In genomic region chr5:36733405-36733804, GRCm38 (mm10) we compare ENCODE assay signal across 24 mouse cellular contexts. TPM values are rescaled to one million over a fixed set of nuclear protein-coding genes. Genes with fewer than 3 reads are reported as not detected.
DNase-seq lines count a peak whose midpoint lies in the region; ATAC-seq lines count a peak whose summit lies in the region.
"Had no signal": no experiment of that assay in that cellular context is flagged by ENCODE, and none has a peak within 500 bp of the region (broad histone marks: within the 10 kb centered on the region; RNA-seq: fewer than 3 reads in every experiment).

No protein-coding gene starts in this region.

- no peak overlapping the region for H3K4me3 ChIP-seq in heart, embryonic 12.5 days
- peak overlapping the region; percentile 52 for H3K4me3 ChIP-seq in liver, embryonic 16.5 days (ENCODE audit: low read depth, low read length)
- H3K4me3 ChIP-seq: embryonic facial prominence, embryonic 15.5 days; forebrain, embryonic 12.5 days; gastrocnemius, adult 2 months; heart, embryonic 10.5 days; hindbrain, embryonic 12.5 days; kidney, embryonic 15.5 days; midbrain, embryonic 10.5 days; neural tube, embryonic 15.5 days; stomach, embryonic 15.5 days had no signal

- no peaks in the 10 kb centered on the region for H3K27me3 ChIP-seq in heart, embryonic 12.5 days (replicated peaks)
- no peaks in the 10 kb centered on the region; the same call in 1 of the 2 replicates for H3K27me3 ChIP-seq in liver, embryonic 16.5 days (ENCODE audit: control insufficient read depth, insufficient read depth, low read depth, low read length)
- H3K27me3 ChIP-seq: embryonic facial prominence, embryonic 15.5 days; hindbrain, embryonic 12.5 days; kidney, embryonic 15.5 days; stomach, embryonic 15.5 days had no signal

- 67% methylated on average over 3 of the region's 3 CpGs for WGBS in heart, embryonic 12.5 days
- 55% methylated on average over 3 of the region's 3 CpGs for WGBS in liver, embryonic 16.5 days (ENCODE audit: insufficient replicate concordance)

- no peak for DNase-seq in heart, postnatal 4 days
- peak; percentile 74 for DNase-seq in c-Kit-negative CD71-positive TER-119-positive erythroid progenitor cells, embryonic 14.5 days (ENCODE audit: low read depth, low spot score)
- DNase-seq in liver = peak; percentile 82
- no peak for DNase-seq in cerebellum, postnatal 25 days
- no peak for DNase-seq in cerebellum, adult 11-12 months
- DNase-seq: cerebellum, adult 9-10 months; gastrocnemius, adult 2 months; heart, postnatal 10 days; kidney, postnatal 4 days; layer of hippocampus, adult 9-11 months; lung, postnatal 4 days; thymus, postnatal 36 days had no signal

- 0 out of 2 replicates have a peak overlapping the region, but pooled peaks have one; percentile 13 for H3K4me2 ChIP-seq in heart, embryonic 12.5 days
- H3K4me2 ChIP-seq in liver, embryonic 16.5 days (ENCODE audit: low read depth, low read length) = peak overlapping the region; percentile 62
- H3K4me2 ChIP-seq: embryonic facial prominence, embryonic 15.5 days; forebrain, embryonic 12.5 days; hindbrain, embryonic 12.5 days; kidney, embryonic 15.5 days; neural tube, embryonic 15.5 days; stomach, embryonic 15.5 days had no signal

- no peak overlapping the region for H3K9ac ChIP-seq in heart, embryonic 12.5 days
- H3K9ac ChIP-seq in liver, embryonic 16.5 days (ENCODE audit: low read depth, low read length) = peak overlapping the region; percentile 63
- H3K9ac ChIP-seq: embryonic facial prominence, embryonic 15.5 days; forebrain, embryonic 12.5 days; hindbrain, embryonic 12.5 days; kidney, embryonic 15.5 days; neural tube, embryonic 15.5 days; stomach, embryonic 15.5 days had no signal

- H3K27ac ChIP-seq in heart, embryonic 12.5 days (ENCODE audit: poor library complexity, severe bottlenecking) = no peak overlapping the region
- peak overlapping the region; percentile 98 for H3K27ac ChIP-seq in liver, embryonic 16.5 days (ENCODE audit: low read length)
- H3K27ac ChIP-seq: embryonic facial prominence, embryonic 15.5 days; forebrain, embryonic 12.5 days; gastrocnemius, adult 2 months; heart, embryonic 10.5 days; hindbrain, embryonic 12.5 days; kidney, embryonic 15.5 days; midbrain, embryonic 10.5 days; neural tube, embryonic 15.5 days; stomach, embryonic 15.5 days had no signal

- no peaks in the 10 kb centered on the region for H3K36me3 ChIP-seq in heart, embryonic 12.5 days
- no peaks in the 10 kb centered on the region for H3K36me3 ChIP-seq in liver, embryonic 16.5 days (ENCODE audit: control insufficient read depth, insufficient read depth)
- H3K36me3 ChIP-seq: embryonic facial prominence, embryonic 15.5 days; forebrain, embryonic 12.5 days; heart, embryonic 10.5 days; hindbrain, embryonic 12.5 days; kidney, embryonic 15.5 days; midbrain, embryonic 10.5 days; neural tube, embryonic 15.5 days; stomach, embryonic 15.5 days had no signal

- ATAC-seq in heart, embryonic 12.5 days (ENCODE audit: insufficient number of reproducible peaks, low FRiP score) = 0 out of 2 replicates have a peak, but pooled peaks have one; percentile 43
- peak; percentile 65 for ATAC-seq in liver, embryonic 16.5 days (ENCODE audit: low read depth)
- ATAC-seq: CD4-positive, CD25-positive, alpha-beta regulatory T cell, adult 4 months; intestine, postnatal 0 days had no signal

- H3K4me1 ChIP-seq in heart, embryonic 12.5 days (replicated peaks) = peaks cover 25% of the 10 kb centered on the region; the same call in 1 of the 2 replicates
- H3K4me1 ChIP-seq in liver, embryonic 16.5 days (ENCODE audit: control insufficient read depth, low read depth, low read length) = peaks cover 79% of the 10 kb centered on the region
- H3K4me1 ChIP-seq: embryonic facial prominence, embryonic 15.5 days; forebrain, embryonic 12.5 days; hindbrain, embryonic 12.5 days; midbrain, embryonic 10.5 days; neural tube, embryonic 15.5 days; stomach, embryonic 15.5 days had no signal

- H3K9me3 ChIP-seq in heart, embryonic 12.5 days (replicated peaks) = no peaks in the 10 kb centered on the region
- H3K9me3 ChIP-seq in liver, embryonic 16.5 days (replicated peaks; ENCODE audit: control insufficient read depth, low read length) = no peaks in the 10 kb centered on the region
- H3K9me3 ChIP-seq: embryonic facial prominence, embryonic 15.5 days; forebrain, embryonic 12.5 days; heart, embryonic 10.5 days; hindbrain, embryonic 12.5 days; kidney, embryonic 15.5 days; midbrain, embryonic 10.5 days; neural tube, embryonic 15.5 days; stomach, embryonic 15.5 days had no signal

RNA-seq across cellular contexts. Expression of gene Bloc1s4, which starts 15.0 kb away (rescaled TPM):
- polyA plus RNA-seq in heart, embryonic 12.5 days (2016; fragmentation: Nextera tagmentation; extraction: Ambion mirVana) = 21.0 and 21.3 TPM in 2 replicates
- total RNA-seq in heart, postnatal 4 days (2021) = 10 to 100 TPM; 11.6 to 13.7 TPM
- 11.3 and 12.6 TPM in 2 replicates for polyA plus RNA-seq in liver, embryonic 16.5 days (2015; fragmentation: Nextera tagmentation; extraction: Ambion mirVana)

RNA-seq across cellular contexts. Expression of gene D5Ertd579e, which starts 37.6 kb away (rescaled TPM):
- polyA plus RNA-seq in heart, embryonic 12.5 days (2016; fragmentation: Nextera tagmentation; extraction: Ambion mirVana) = 35.1 and 37.2 TPM in 2 replicates
- total RNA-seq in heart, postnatal 4 days (2021) = 100 to 1,000 TPM; 101 to 105 TPM
- polyA plus RNA-seq in liver, embryonic 16.5 days (2015; fragmentation: Nextera tagmentation; extraction: Ambion mirVana) = 22.6 and 23.2 TPM in 2 replicates

Comparison
In these comparisons a context has a peak if more than half of its experiments do, and no peak if none do; other contexts are left out.
1. DNase-seq: peak in c-Kit-negative CD71-positive TER-119-positive erythroid progenitor cells, embryonic 14.5 days (single experiment) and liver (single experiment); none in heart, postnatal 4 days (single experiment), cerebellum, postnatal 25 days (0 of 2) and cerebellum, adult 11-12 months (single experiment).